Mouse (Mus musculus) hematopoietic multipotent progenitor cell, adult 10-12 weeks (in vitro differentiated cells): ENCODE data around the gene Adad2. TPM values are rescaled to one million over a fixed set of nuclear protein-coding genes. Genes with fewer than 3 reads are reported as not detected.

ENCODE experiments used
- polyA plus RNA-seq: library from polyadenylated mRNA; stranded (reverse); fragments of >175 nt; gene quantifications from 2 replicates; pipeline ENCODE4 v1.2.3, GENCODE M21; 2012; ENCODE audit warnings: low replicate concordance

The Adad2 gene
- polyA plus RNA-seq: not detected in 2 replicates

DNA sequence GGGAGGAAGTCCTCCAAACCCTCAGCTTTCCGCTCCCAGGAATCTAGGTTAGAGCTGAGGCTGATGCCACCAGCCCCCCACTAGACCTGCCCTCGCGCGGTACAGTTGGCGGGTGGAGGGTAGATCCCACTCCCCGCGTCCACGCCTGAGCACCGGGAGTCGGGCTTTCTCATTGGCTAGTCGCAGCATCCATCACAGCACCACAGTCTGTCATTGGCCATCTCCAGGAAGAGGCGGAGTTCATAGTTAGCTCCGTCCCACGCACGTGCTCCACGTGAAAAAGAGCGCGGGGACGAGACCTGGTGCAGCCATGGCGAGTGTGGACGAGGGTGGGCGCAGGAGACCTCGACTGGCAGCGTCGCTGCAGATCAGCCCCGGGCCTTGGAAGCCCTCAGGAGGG, at the start of gene Adad2:
TSS of gene Adad2 (plus strand) at position 277 of the 400 bp plus-strand sequence.

DNA sequence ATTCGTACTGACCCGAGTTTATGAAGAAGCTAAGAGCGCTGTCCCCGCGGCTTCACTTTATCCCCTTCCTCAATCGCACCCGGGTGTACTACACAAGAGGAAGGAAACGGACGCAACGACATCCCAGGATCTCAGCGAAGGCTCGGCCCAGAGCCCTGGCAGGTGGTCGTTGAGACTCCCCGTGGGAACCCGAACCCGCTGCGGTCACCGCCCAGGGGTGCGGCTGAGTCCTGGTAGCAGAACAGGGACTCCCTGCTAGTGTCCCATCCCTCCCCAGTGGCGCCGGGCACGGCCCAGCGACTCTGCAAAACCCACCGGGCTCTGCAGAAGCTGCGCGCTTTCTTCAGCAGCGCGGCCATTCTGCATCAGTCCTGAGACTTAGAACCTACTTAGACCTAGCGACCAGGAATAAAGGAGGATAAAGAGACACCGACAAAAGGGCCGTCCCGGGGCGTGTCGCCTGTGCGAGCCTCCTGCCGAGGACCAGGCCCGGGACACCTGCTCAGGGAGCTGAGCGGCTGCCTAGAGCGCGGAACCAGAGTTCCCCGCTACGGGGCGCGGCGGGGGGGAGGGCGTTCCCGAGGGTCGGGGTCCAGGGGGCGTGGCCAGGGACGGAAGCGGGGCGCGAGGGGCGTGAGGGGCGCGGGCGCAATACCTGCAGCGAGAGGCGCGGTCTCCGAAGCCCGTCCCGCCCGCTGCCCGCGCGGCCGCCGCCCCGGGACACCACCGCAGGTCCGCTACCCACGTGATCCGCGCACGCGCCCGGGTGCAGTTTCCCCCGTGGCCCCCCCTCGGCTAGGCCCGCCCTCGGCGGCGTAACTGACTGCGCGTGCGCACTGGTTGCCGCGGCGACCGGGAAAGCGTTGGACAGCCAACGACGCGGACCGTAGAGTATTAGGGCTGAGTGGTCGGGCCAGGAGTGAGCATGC, 37.8 kb upstream of the Adad2 start, which contains the start of the genes Hsdl1 and Dnaaf1:
TSS of gene Hsdl1 (minus strand) at position 747 of the 929 bp plus-strand sequence.
TSS of gene Dnaaf1 (plus strand) at position 799 of the 929 bp plus-strand sequence.

DNA sequence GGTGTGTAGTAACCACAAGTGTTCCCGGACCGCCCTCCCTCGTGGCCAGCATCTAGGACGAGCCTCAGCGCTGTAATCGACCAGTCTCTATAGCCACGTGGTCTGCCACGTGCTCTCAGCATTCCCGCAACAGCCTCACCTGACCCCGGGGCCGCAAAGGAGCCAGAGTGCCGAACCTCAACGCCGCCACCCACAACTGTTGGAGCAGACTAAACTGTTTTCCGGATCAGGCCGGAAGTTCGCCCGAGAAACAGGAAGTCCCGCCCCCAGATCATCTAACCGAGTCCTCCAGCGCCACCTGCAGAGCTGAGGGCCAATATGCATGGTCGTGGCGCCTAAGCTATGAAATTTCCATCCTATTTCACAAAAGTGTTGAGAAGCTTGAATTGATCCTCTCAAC, 7.6 kb upstream of the Adad2 start, which contains the start of gene Taf1c:
TSS of gene Taf1c (minus strand) at position 227 of the 400 bp plus-strand sequence.

DNA sequence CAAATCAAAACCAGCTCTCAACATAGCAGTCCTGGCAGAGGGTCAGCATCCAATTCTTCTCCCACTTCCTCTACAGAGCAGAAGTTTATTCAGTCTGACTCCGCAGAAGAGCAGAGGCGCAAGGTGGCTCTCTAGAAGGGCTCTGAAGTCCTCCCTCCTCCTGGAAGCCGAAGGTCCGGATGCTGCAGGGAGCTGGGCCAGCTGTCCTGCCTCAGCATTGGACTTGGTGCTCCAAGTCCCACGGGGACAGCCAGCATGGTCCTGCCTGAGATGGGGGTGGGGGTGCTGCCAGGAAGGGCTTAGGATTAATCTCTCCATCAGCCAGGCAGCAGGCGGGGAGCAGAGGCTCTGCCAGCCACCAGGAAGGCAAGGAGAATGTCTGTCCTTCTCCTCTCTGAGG, 22.8 kb downstream of the Adad2 start, which contains the start of gene Kcng4:
TSS of gene Kcng4 (minus strand) at position 303 of the 400 bp plus-strand sequence.

Other genes starting within 250 kb of the Adad2 start
- gene Mlycd, start 217.9 kb upstream of the Adad2 start, polyA plus RNA-seq: 22.5 and 41.2 TPM in 2 replicates
- 26.6 and 34.2 TPM in 2 replicates for gene Osgin1, start 178.6 kb upstream of the Adad2 start, polyA plus RNA-seq
- gene Necab2, start 166.0 kb upstream of the Adad2 start, polyA plus RNA-seq: not detected in 2 replicates
- gene Slc38a8, start 111.0 kb upstream of the Adad2 start, polyA plus RNA-seq: 0.08 TPM in 1 of 2 replicates, not detected in the other
- 135 and 166 TPM in 2 replicates for gene Mbtps1, start 54.0 kb upstream of the Adad2 start, polyA plus RNA-seq
- gene Hsdl1, start 37.6 kb upstream of the Adad2 start, polyA plus RNA-seq: 24.9 and 51.8 TPM in 2 replicates
- gene Dnaaf1, start 37.5 kb upstream of the Adad2 start, polyA plus RNA-seq: 0.06 TPM in 1 of 2 replicates, not detected in the other
- gene Taf1c, start 7.5 kb upstream of the Adad2 start, polyA plus RNA-seq: 49.0 and 95.8 TPM in 2 replicates
- not detected in 2 replicates for gene Kcng4, start 22.9 kb downstream of the Adad2 start, polyA plus RNA-seq
- 0.10 TPM in 1 of 2 replicates, not detected in the other for gene Wfdc1, start 53.6 kb downstream of the Adad2 start, polyA plus RNA-seq
- 0.06 and 0.07 TPM in 2 replicates for gene Atp2c2, start 87.3 kb downstream of the Adad2 start, polyA plus RNA-seq
- 3.3 and 4.3 TPM in 2 replicates for gene Tldc1, start 165.7 kb downstream of the Adad2 start, polyA plus RNA-seq
- 963 and 1,592 TPM in 2 replicates for gene Cotl1, start 227.8 kb downstream of the Adad2 start, polyA plus RNA-seq
- gene Klhl36, start 249.5 kb downstream of the Adad2 start, polyA plus RNA-seq: 20.7 and 29.6 TPM in 2 replicates